Mouse (Mus musculus): ENCODE measurements at regions not wholly inside any gene's neighbourhood (a gene's known extent, or its start where the extent isn't known, plus 50 kb on each side); places are given as distances from the start of the nearest gene placed in this dataset.

- DNase-seq, result no peak
Observed at GRCm38 (mm10) chr1:42012911-42013310, 682.7 kb upstream of the Pou3f3 start.

- no peak for DNase-seq
Observed at GRCm38 (mm10) chr1:42018966-42019365, 676.6 kb upstream of the Pou3f3 start.

DNA sequence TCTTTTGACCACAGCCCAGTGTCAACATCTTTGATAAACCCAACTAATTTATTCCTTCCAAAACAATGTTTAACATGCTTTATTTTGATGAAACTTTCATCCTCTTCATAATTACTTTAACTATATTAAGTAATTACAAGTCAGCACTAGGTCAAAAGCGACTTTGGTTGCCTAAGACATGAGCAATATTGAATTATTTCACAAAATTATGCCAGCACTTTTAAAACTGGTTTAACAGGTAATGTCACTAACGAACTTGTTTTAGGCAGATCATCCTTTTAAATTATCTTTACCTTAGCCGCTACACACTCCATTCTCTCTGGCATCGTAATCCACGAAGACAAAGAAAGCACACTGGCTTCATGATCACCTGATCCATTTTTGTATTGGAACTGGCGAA is 669.8 kb upstream of the Pou3f3 start:
- no peak for DNase-seq

- DNase-seq, result no peak
Observed at GRCm38 (mm10) chr1:42026423-42026822, 669.1 kb upstream of the Pou3f3 start.

GRCm38 (mm10) chr1:42033786-42034185 is 661.8 kb upstream of the Pou3f3 start:
- DNase-seq, result no peak

- no peak for DNase-seq
Observed at GRCm38 (mm10) chr1:42035371-42035770, 660.2 kb upstream of the Pou3f3 start.

- DNase-seq, result no peak
Observed at GRCm38 (mm10) chr1:42041544-42041943, 654.0 kb upstream of the Pou3f3 start.

DNA sequence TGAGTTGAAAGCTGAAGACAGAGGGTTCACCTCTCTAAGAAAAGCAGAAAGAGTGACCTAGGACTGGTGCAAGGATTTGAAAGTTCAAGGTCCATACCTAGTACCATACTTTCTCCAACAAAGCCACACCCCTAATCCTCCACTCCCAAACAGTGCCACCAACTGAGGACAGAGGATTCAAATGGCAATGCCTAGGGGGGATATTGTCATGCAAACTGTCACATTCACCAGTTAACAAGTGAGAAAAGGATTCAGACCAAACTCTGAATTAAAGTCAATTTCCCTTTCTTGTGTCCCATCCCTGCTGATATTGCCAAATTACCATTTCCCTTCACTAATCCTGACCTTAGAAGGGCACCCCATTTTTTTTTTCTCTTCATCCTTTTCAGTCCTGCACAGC is 637.1 kb upstream of the Pou3f3 start:
- no peak for DNase-seq

GRCm38 (mm10) chr1:42070064-42070463 is 625.5 kb upstream of the Pou3f3 start:
- DNase-seq, result no peak

DNA sequence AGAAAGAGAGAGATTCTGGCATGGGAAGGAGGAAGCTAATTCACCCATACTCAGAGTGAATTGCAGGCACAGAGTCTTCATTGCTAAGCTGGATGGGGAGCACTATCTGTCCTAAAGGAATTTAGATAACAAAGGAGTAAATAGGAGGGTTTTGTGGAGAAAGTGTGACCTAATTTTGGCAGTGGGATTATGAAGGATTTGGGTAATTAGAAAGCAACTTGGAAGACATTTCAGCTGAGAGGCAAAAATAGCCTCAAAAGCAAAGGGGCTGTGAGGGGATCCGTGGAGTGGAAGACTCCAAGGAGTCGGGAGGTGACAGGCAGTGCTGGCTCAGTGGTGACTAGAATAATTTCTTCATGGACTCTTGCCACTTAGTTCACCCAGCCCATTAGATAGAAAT is 599.5 kb upstream of the Pou3f3 start:
- DNase-seq, result no peak

DNA sequence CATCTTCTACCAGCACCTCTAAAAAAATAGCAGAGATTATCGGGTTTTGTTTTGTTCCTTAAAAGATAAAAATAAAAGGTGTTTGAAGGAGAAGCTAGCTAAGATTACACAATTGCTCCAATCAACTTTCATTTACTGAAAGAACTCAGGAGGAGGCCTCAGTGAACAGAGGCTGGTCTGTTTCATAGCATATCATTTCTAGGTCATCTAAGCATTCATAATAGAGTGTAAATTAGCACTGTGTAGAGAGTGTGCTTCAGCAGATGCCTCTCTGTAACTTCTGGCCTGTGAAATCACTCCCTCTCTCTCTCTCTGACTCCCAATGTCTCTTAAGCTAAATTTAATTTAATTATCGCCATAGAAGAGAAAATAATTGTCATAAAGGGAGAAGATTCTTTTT is 597.0 kb upstream of the Pou3f3 start:
- no peak for DNase-seq

DNA sequence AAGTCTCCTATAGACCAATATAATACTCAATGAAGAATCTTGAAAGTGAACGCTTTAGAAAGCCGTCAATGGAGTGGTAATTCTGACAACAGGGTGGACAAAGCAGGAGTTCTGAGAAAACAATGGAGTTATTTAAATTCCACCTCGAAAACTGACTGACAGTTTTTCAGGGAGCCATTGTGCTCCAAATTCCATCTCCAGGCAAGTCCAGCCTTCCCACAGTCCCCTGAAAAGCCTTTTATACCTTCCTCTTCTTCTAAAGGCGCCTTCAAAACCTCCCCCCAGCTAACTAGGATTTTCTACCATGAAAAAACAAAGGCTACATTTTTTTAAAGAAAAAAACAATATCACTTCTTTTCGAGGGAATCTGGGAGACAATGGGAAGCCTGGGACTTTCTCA is 588.0 kb upstream of the Pou3f3 start:
- no peak for DNase-seq

DNA sequence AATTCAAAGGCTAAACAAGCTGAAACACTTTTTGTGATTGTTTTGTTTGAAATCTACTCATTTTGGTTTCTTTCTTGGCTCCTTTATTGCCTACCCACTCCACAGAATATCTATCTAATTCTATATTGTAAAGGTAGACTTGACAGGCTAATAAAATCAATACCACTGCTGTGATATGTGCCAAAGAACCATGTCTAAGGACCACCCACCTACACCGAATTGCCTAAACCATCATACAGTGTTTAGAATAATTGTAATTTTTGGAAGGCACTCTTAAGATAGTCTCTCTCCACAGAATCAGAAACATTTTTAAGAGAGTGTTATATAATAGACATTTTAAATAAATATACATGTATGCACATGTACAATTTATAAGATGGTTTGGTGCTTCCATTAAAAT is 587.6 kb upstream of the Pou3f3 start:
- DNase-seq, result no peak

DNA sequence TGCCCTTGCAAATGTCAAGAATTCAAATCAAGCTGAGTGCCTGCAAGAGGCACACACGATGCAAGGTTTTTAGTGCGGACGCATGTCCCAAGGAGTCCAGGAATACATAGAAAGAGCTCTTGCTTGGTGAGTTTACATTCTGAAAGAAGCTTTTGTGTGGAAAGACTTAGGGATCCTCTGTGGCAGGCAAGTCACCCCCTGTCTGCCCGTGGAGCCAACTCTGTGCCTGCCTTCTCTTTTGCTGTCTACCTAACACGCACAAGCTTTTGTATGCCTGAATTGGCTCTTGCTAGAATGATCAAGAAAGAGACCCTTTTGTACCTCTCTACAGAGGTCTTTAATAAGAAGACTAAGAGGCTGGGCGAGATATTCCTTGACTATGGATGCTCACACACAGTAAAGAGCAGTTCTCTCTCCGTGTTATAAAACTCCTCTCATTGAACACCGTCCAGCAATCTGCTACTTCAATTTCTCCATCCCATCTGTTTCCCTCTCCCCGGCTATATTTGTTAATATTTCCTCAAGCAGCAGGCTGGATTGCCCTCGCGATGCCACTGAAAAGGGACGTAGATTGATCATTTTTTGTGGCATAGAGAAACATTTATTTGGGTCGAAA is 543.3 kb upstream of the Pou3f3 start:
- DNase-seq, result no peak

DNA sequence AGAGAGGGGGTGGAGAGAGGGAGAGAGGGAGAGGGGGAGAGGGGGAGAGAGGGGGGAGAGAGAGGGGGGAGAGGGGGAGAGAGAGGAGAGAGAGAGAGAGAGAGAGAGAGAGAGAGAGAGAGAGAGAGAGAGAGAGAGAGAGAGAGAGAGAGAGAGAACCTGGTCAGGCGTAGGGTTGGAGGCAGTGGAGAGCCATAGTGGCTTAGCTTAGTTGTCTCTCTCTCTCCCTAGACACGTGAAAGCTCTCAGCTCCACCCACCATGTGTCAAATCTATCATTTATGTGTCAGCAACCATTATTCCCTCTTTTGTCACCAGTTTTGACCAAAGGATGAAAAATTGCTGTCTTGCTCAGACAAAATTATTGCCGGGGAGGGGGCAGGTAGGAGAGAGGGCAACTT is 542.7 kb upstream of the Pou3f3 start:
- no peak for DNase-seq

GRCm38 (mm10) chr1:42167790-42168572 is 527.6 kb upstream of the Pou3f3 start:
- DNase-seq, result no peak

DNA sequence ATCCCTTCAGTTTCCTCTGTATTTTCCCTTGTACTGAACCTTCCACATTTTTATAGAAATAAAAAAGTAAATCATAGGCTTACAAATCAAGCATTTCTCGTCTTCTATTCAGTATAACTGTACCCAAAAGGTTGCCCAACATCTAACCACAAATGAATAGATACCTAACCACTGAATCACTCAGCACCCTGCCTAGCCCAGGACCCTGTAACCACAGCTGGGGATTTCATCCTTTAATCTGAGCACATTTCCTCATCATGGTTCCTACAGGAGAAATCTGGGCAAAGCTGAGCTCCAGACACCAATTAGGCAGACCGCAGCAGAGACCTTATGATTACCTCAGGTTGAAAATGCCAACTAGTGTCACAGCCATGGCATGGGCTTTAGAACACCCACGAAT is 526.1 kb upstream of the Pou3f3 start:
- no peak for DNase-seq

GRCm38 (mm10) chr1:42186295-42186694 is 509.3 kb upstream of the Pou3f3 start:
- no peak for DNase-seq

DNA sequence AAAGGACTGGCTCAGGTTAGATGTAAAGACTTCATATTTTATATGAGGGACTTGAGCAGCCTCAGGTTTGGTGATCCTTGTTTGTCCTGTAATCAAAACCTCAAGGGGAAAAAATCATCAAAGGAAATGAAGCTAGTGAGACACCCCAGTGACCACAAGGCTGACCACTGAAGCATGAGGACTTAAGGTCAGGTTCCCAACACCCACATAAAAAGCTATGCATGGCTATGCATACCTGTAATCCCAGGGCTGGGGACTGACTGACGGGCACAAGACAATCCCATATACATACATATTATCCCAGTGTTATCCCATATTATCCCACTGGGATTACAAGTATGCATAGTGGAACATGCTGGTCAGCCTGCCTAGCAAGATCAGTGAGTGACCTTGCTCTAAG is 467.5 kb upstream of the Pou3f3 start:
- no peak for DNase-seq

- no peak for DNase-seq
Observed at GRCm38 (mm10) chr1:42229711-42230110, 465.9 kb upstream of the Pou3f3 start.

DNA sequence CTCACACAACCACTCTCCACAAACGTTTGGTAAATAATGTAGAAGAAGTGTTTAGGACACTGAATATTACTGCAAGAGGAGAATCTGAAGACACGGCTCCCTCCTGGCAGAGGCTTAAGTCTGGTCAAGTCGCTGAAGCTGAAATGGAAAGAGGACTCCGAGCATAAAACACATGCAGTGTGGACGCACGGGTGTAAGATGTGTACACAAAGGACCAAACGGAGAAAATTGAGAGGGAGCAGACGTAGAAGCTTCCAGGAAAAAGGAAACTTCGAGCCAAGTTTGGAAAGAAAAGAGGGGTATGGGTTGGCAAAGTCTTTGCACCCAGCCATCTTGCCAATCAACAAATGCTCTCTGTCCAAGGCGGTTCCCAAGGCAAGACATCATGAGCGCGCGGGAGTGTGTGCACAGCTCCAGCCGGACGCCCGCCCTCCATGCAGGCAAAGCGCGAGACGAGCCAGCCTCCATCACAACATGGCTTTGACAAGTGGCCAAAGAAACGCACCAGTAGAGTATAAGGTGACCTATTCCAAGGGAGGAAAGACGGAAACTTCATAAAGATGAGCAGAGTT is 465.0 kb upstream of the Pou3f3 start:
- no peak for DNase-seq

DNA sequence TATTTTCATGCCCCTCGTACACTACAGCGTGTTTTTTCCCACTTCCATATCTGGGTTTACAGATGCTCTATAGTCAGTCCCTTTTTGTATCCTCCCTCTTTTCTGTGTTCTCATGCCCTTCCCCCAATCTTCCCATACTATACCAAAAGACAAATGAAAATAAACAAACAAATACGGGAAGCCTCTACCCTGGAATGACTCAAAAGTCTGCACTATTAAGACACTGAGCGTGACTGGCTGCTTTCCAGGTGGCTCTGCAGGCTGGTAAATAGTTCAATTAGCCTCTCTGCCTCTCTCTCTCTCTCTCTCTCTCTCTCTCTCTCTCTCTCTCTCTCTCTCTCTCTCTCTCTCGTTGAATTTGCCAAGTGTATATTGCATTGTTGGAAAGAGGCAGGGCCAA is 464.5 kb upstream of the Pou3f3 start:
- no peak for DNase-seq

DNA sequence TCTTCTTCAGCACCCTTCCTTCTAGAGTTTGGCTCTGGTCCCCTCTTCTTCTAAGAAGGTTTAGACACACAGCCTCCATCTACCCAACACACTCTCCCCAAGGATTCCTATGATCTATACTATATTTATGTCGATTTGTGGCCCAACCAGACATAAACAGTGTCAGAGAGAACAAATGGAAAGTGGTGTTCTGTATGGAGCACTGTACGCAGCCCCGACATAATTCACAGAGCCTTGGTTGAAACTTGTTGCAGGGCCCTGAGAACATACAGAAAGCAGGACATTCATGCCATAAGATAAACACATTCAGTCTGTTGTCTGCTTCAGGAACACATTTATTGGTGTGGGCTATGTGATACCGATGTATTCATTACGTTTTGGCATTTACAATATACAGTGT is 463.7 kb upstream of the Pou3f3 start:
- no peak for DNase-seq

DNA sequence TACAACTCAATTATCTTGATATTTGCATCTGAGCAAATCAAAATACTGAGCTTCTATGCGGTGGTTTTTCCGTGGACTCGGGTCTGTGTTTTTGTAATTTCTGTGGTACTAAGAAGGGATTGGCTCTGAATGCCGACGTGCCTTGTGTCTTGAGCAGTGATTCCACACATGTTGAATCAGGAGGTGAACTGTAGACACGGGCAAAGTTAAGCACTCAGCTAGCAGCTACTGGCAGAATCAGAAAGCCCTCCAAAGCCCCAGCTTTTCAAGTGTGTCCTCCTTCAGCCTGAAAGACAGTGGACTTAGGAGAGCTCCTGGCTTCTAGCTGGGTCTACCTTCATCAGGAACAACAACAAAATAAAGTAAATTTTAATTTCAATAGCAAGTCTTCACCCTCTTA is 462.9 kb upstream of the Pou3f3 start:
- no peak for DNase-seq

Measured in adrenal gland, adult 8-10 months (tissue).